In genomic region chr12:23968968-23969367, GRCm38 (mm10) we compare ENCODE assay signal across 7 mouse cellular contexts.
DNase-seq lines count a peak whose midpoint lies in the region; ATAC-seq and TF ChIP-seq lines count a peak whose summit lies in the region.
"Not testable (repeated sequence)": the region's sequence is repeated elsewhere in the genome, so short reads cannot be mapped to it uniquely, and the experiment has no call there.

No protein-coding gene starts in this region.

- not testable (repeated sequence) for H3K27me3 ChIP-seq in embryonic facial prominence, embryonic 11.5 days (ENCODE audit: control insufficient read depth, insufficient read depth, low read length); forebrain, embryonic 15.5 days; heart, postnatal 0 days (ENCODE audit: control insufficient read depth, insufficient read depth, low read length); intestine, embryonic 16.5 days (replicated peaks; ENCODE audit: control insufficient read depth, insufficient read depth, low read length); limb, embryonic 13.5 days; midbrain, embryonic 13.5 days

- TF ChIP-seq CTCF in heart, postnatal 0 days (IDR thresholded peaks at IDR 0.05; ENCODE audit: low read depth) = not testable (repeated sequence)

- not testable (repeated sequence) for DNase-seq in embryonic facial prominence, embryonic 11.5 days (ENCODE audit: low spot score); heart, postnatal 0 days (ENCODE audit: low spot score)
- peak; percentile 0 for DNase-seq in right cerebral cortex, postnatal 4 days

- not testable (repeated sequence) for H3K4me1 ChIP-seq in embryonic facial prominence, embryonic 11.5 days (ENCODE audit: control insufficient read depth, insufficient read depth, low read length); forebrain, embryonic 15.5 days; heart, postnatal 0 days (ENCODE audit: control insufficient read depth, insufficient read depth); intestine, embryonic 16.5 days (ENCODE audit: control insufficient read depth, insufficient read depth, low read length); limb, embryonic 13.5 days; midbrain, embryonic 13.5 days (replicated peaks)

- ATAC-seq in embryonic facial prominence, embryonic 11.5 days (replicated peaks; ENCODE audit: insufficient number of reproducible peaks, low FRiP score, low TSS enrichment, low read depth); forebrain, embryonic 15.5 days (replicated peaks); heart, postnatal 0 days (ENCODE audit: insufficient read depth, low read depth); limb, embryonic 13.5 days (ENCODE audit: low FRiP score, low read depth); midbrain, embryonic 13.5 days: not testable (repeated sequence)
- peak; percentile 94 for ATAC-seq in intestine, embryonic 16.5 days

- peak overlapping the region; percentile 27; the same call in 1 of the 2 replicates for H3K4me3 ChIP-seq in embryonic facial prominence, embryonic 11.5 days (ENCODE audit: low read depth, low read length)
- peak overlapping the region; percentile 31 for H3K4me3 ChIP-seq in forebrain, embryonic 15.5 days
- H3K4me3 ChIP-seq in heart, postnatal 0 days (ENCODE audit: low read depth, low read length) = peak overlapping the region; percentile 21; the same call in 1 of the 2 replicates
- peak overlapping the region; percentile 28 for H3K4me3 ChIP-seq in intestine, embryonic 16.5 days (ENCODE audit: low read length)
- H3K4me3 ChIP-seq in limb, embryonic 13.5 days = peak overlapping the region; percentile 38
- H3K4me3 ChIP-seq in midbrain, embryonic 13.5 days (replicated peaks) = peak overlapping the region; percentile 33

- H3K9me3 ChIP-seq in embryonic facial prominence, embryonic 11.5 days (replicated peaks; ENCODE audit: control insufficient read depth, low read length); forebrain, embryonic 15.5 days; heart, postnatal 0 days (replicated peaks; ENCODE audit: control insufficient read depth, low read length); intestine, embryonic 16.5 days (ENCODE audit: control insufficient read depth, low read length); limb, embryonic 13.5 days; midbrain, embryonic 13.5 days: not testable (repeated sequence)

- not testable (repeated sequence) for H3K4me2 ChIP-seq in embryonic facial prominence, embryonic 11.5 days (ENCODE audit: low read depth, low read length); intestine, embryonic 16.5 days (ENCODE audit: low read depth, low read length)
- H3K4me2 ChIP-seq in forebrain, embryonic 15.5 days (replicated peaks) = 0 out of 2 replicates have a peak overlapping the region, but pooled peaks have one; percentile 3
- peak overlapping the region; percentile 25; the same call in 1 of the 2 replicates for H3K4me2 ChIP-seq in heart, postnatal 0 days (ENCODE audit: low read depth, low read length)
- H3K4me2 ChIP-seq in limb, embryonic 13.5 days (replicated peaks) = 0 out of 2 replicates have a peak overlapping the region, but pooled peaks have one; percentile 27
- H3K4me2 ChIP-seq in midbrain, embryonic 13.5 days (replicated peaks) = peak overlapping the region; percentile 39

- H3K9ac ChIP-seq in embryonic facial prominence, embryonic 11.5 days (replicated peaks; ENCODE audit: low read length) = peak overlapping the region; percentile 34; the same call in 1 of the 2 replicates
- not testable (repeated sequence) for H3K9ac ChIP-seq in forebrain, embryonic 15.5 days (replicated peaks); heart, postnatal 0 days (replicated peaks; ENCODE audit: low read depth, low read length); intestine, embryonic 16.5 days (ENCODE audit: low read depth, low read length); limb, embryonic 13.5 days; midbrain, embryonic 13.5 days (replicated peaks)

- no CpG with 5 or more reads among the region's 44 CpGs for WGBS in embryonic facial prominence, embryonic 11.5 days
- WGBS in forebrain, embryonic 15.5 days = no CpG with 5 or more reads among the region's 44 CpGs
- WGBS in heart, postnatal 0 days = no CpG with 5 or more reads among the region's 44 CpGs
- WGBS in intestine, embryonic 16.5 days = no CpG with 5 or more reads among the region's 44 CpGs
- WGBS in limb, embryonic 13.5 days = no CpG with 5 or more reads among the region's 44 CpGs
- WGBS in midbrain, embryonic 13.5 days = no CpG with 5 or more reads among the region's 44 CpGs

- H3K36me3 ChIP-seq in embryonic facial prominence, embryonic 11.5 days (replicated peaks; ENCODE audit: control insufficient read depth, insufficient read depth, low read depth, low read length); forebrain, embryonic 15.5 days; heart, postnatal 0 days (replicated peaks; ENCODE audit: control insufficient read depth, insufficient read depth, low read length); intestine, embryonic 16.5 days (ENCODE audit: control insufficient read depth, insufficient read depth, low read length); limb, embryonic 13.5 days; midbrain, embryonic 13.5 days: not testable (repeated sequence)

- not testable (repeated sequence) for H3K27ac ChIP-seq in embryonic facial prominence, embryonic 11.5 days (replicated peaks; ENCODE audit: low read depth, low read length); forebrain, embryonic 15.5 days (replicated peaks); heart, postnatal 0 days (ENCODE audit: low read depth); intestine, embryonic 16.5 days (ENCODE audit: low read length); limb, embryonic 13.5 days; midbrain, embryonic 13.5 days

- TF ChIP-seq EP300 in heart, postnatal 0 days (IDR thresholded peaks at IDR 0.05; ENCODE audit: low read depth) = not testable (repeated sequence)
